Mouse (Mus musculus) ES-Bruce4 (cell line): ENCODE measurements around the gene Srgap3. TPM values are rescaled to one million over a fixed set of nuclear protein-coding genes. Genes with fewer than 3 reads are reported as not detected.

Experiments
- H3K27ac ChIP-seq: 2 replicates; pipeline ENCODE4 v1.5.1; 2012; ENCODE audit warnings: low read length, inconsistent platforms; ENCODE audit not compliant: insufficient read depth
- H3K27me3 ChIP-seq: 2 replicates; pipeline ENCODE4 v1.6.1; 2012; ENCODE audit warnings: mild to moderate bottlenecking, low read length, inconsistent platforms; ENCODE audit not compliant: control insufficient read depth, poor library complexity, insufficient read depth, severe bottlenecking
- H3K36me3 ChIP-seq: 2 replicates; pipeline ENCODE4 v1.6.1; 2012; ENCODE audit warnings: inconsistent platforms, mild to moderate bottlenecking, low read length, moderate library complexity; ENCODE audit not compliant: control insufficient read depth, poor library complexity, insufficient read depth, severe bottlenecking
- H3K4me1 ChIP-seq: one replicate; pipeline ENCODE4 v1.8.1; 2011; ENCODE audit warnings: low read length; ENCODE audit not compliant: control insufficient read depth, insufficient read depth
- H3K4me3 ChIP-seq: 2 replicates; pipeline ENCODE4 v1.5.1; 2011; ENCODE audit warnings: low read depth, mild to moderate bottlenecking, low read length
- H3K9ac ChIP-seq: 2 replicates; pipeline ENCODE4 v1.6.1; 2012; ENCODE audit warnings: low read depth, mild to moderate bottlenecking, inconsistent platforms; ENCODE audit not compliant: poor library complexity, severe bottlenecking
- H3K9me3 ChIP-seq: replicated peaks from 2 replicates; pipeline ENCODE4 v1.6.1; 2012; ENCODE audit warnings: mild to moderate bottlenecking, low read length, inconsistent platforms; ENCODE audit not compliant: control insufficient read depth, poor library complexity, insufficient read depth, severe bottlenecking
- CTCF ChIP-seq: IDR thresholded peaks from one replicate; pipeline ENCODE4 v1.8.1; 2011; ENCODE audit warnings: low read depth, low read length
- EP300 ChIP-seq: IDR thresholded peaks from 2 replicates; pipeline ENCODE4 v1.6.1; 2011; ENCODE audit warnings: low read depth, low read length; ENCODE audit not compliant: insufficient read depth
- POLR2A ChIP-seq: IDR thresholded peaks from one replicate; pipeline ENCODE4 v1.8.1; 2011; ENCODE audit warnings: low read length; ENCODE audit not compliant: insufficient read depth
- polyA plus RNA-seq: library from polyadenylated mRNA; stranded (reverse); fragments of >200 nt; gene quantifications from 2 replicates; pipeline ENCODE4 v1.2.4, GENCODE M21; 2011; ENCODE audit warnings: low read depth; ENCODE audit not compliant: missing spikeins, insufficient read depth, insufficient read length

Srgap3 gene
- polyA plus RNA-seq, 1 experiment: 7.0 TPM

DNA sequence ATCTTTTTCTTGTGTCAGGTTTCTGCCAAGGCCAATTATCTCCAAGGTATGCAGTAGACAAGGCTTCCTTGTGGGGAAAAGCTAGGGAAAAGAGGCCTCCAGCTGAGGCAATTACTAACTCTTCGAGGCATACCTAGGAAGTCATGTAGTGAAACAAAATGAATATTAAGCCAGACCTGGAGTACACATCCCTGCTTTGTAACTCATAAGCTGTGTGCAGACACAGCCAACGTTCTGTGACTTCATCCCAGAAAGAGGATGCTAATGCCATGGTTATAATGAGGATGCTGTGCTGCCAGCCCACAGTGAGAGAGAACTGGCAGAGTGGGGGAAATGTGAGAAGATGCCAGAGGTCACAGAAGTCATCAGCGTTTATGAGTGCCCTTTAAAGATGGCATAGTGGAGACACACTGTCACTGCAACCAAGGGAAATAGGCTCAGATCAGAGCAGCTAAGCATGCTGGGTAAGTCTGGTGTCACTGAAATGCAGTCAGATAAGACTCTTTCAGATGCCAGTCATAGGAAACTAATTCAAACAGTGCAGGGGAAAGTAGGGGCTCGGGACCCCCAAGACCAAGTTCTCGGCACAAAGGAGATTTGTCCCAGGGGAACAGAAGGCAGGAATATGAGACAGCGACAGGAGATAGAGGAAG, 24.2 kb upstream of the Srgap3 start:
- no peaks in the 10 kb centered on the region for H3K27me3 ChIP-seq
- H3K4me1 ChIP-seq: no peaks in the 10 kb centered on the region
- H3K27ac ChIP-seq: no peak overlapping the region
- H3K9ac ChIP-seq: no peak overlapping the region
- H3K36me3 ChIP-seq: no peaks in the 10 kb centered on the region
- no peak overlapping the region for H3K4me3 ChIP-seq
- no peaks in the 10 kb centered on the region for H3K9me3 ChIP-seq
- no peak for TF ChIP-seq EP300
- no peak for TF ChIP-seq POLR2A
- no peak for TF ChIP-seq CTCF

DNA sequence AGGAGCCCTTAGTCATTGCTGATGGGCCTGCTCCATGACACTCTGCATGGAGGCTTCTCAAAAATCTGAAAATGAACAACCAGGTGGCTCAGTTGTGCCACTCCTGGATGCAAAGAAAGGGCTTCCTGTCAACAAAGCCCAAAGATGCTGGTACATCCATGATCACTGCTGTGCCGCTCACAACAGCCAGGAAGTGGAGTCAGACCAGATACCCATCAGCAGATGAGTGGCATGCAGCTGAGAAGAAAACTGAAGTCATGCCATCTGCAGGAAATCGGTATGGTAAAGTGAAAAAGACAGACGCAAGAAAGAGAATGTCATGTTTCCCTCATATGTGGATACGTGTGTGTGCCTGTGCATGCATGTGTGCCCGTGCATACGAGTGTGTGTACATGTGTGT, 20.3 kb upstream of the Srgap3 start:
- no peak overlapping the region for H3K4me3 ChIP-seq
- H3K4me1 ChIP-seq: no peaks in the 10 kb centered on the region
- H3K9me3 ChIP-seq: no peaks in the 10 kb centered on the region
- H3K36me3 ChIP-seq: no peaks in the 10 kb centered on the region
- no peak overlapping the region for H3K9ac ChIP-seq
- no peaks in the 10 kb centered on the region for H3K27me3 ChIP-seq
- TF ChIP-seq POLR2A (no peak), CTCF (no peak), EP300 (no peak)
- no peak overlapping the region for H3K27ac ChIP-seq

DNA sequence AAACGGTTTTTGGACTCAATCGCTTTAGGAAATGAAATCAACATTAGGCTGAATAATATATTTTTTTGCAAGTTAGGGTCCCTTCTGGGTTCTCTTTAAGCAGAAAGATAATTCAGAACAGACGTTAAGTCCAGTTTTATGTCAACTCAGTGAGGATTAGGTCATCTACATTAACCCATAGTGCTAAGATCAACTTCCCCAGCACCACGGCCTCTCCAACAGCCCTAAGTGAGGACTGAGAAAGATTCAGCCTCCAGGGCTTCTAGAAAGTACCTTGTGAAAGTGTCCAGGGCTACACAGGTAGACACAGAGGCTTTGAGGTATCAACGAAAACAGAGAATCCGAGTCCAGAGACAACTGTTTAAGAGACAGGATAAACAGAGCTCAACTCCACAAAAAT, 11.3 kb upstream of the Srgap3 start:
- Histone ChIP-seq H3K27ac (no peak overlapping the region), H3K4me1 (no peaks in the 10 kb centered on the region), H3K27me3 (no peaks in the 10 kb centered on the region), H3K9me3 (no peaks in the 10 kb centered on the region), H3K36me3 (no peaks in the 10 kb centered on the region), H3K4me3 (no peak overlapping the region), H3K9ac (no peak overlapping the region)
- TF ChIP-seq EP300 (no peak), POLR2A (no peak), CTCF (no peak)

DNA sequence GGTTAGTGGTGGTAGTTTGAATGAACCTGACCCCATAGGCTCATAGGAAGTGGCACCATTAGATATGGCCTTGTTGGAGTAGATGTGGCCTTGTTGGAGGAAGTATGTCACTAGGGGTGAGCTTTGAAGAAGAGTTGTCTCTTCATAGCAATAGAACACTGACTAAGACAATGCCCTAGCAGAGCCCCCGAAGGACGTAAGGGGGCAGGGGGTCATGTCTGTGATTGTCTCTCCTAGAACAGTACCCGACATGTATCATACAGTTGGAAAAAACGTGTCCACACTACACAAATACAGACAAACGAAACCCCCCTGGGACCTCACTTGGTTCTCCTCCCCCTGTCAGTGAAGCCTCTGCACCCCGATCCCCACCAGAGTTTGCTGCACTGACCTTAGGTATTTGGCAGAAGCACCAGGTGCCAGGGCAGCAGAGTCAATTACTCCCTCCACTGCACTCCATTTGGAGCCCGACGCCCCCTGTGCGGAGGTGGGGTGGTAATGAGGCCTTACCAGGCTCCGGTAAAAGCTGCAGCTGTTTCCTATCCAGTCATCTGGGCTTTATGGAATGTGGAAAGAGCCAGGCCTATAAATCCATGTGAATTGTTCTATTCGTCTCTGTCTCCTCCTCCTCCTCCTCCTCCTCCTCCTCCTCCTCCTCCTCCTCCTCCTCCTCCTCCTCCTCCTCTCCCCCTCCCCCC, 10.7 kb upstream of the Srgap3 start:
- Histone ChIP-seq H3K9ac (no peak overlapping the region), H3K9me3 (no peaks in the 10 kb centered on the region), H3K27ac (no peak overlapping the region)

GRCm38 (mm10) chr6:112955773-112956172, 8.7 kb upstream of the Srgap3 start:
- Histone ChIP-seq H3K9me3 (no peaks in the 10 kb centered on the region), H3K27ac (no peak overlapping the region), H3K4me1 (peaks cover 1% of the 10 kb centered on the region), H3K4me3 (no peak overlapping the region), H3K36me3 (no peaks in the 10 kb centered on the region), H3K9ac (no peak overlapping the region), H3K27me3 (no peaks in the 10 kb centered on the region)
- no peak for TF ChIP-seq EP300
- no peak for TF ChIP-seq POLR2A
- TF ChIP-seq CTCF: no peak

More for the DNA sequence above, 10.7 kb upstream of the Srgap3 start:
- Histone ChIP-seq H3K4me3 (no peak overlapping the region), H3K4me1 (no peaks in the 10 kb centered on the region), H3K27me3 (no peaks in the 10 kb centered on the region), H3K36me3 (no peaks in the 10 kb centered on the region)
- TF ChIP-seq POLR2A: no peak
- no peak for TF ChIP-seq EP300
- no peak for TF ChIP-seq CTCF

DNA sequence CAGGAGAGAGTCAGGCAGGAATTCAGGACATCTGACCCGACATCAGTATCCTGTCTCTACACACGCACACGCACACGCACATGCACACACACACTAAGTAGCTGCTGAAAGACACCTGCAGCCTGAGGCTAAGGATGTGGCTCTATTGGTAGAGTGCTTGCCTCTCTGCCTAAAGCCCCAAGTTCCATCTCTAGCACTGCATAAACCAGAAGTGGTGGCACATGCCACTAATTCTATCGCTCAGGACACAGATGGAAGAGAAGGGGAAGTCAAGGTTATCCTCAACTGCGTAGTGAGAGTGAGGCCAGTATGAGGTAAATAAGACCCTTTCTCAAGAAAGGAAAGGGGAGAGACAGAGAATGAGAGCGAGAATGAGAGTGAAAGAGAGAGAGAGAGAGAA, 6.8 kb upstream of the Srgap3 start:
- H3K9ac ChIP-seq: no peak overlapping the region
- H3K36me3 ChIP-seq: no peaks in the 10 kb centered on the region
- H3K27me3 ChIP-seq: no peaks in the 10 kb centered on the region
- H3K9me3 ChIP-seq: no peaks in the 10 kb centered on the region
- no peak overlapping the region for H3K4me3 ChIP-seq
- TF ChIP-seq CTCF: no peak
- peaks cover 5% of the 10 kb centered on the region for H3K4me1 ChIP-seq
- H3K27ac ChIP-seq: no peak overlapping the region
